Mouse (Mus musculus) G1E (cell line): ENCODE measurements at regions not wholly inside any gene's neighbourhood (a gene's known extent, or its start where the extent isn't known, plus 50 kb on each side); places are given as distances from the start of the nearest gene placed in this dataset.

Experiments
- CTCF ChIP-seq: IDR thresholded peaks from 2 replicates; pipeline ENCODE4 v1.5.1; 2012; ENCODE audit warnings: low read depth, low read length, inconsistent platforms, mixed read lengths
- GATA1 ChIP-seq: IDR thresholded peaks from 2 replicates; pipeline ENCODE4 v1.6.1; 2012; ENCODE audit warnings: borderline replicate concordance, low read length, inconsistent platforms, mixed read lengths
- POLR2AphosphoS5 ChIP-seq: IDR thresholded peaks from 2 replicates; pipeline ENCODE4 v1.6.1; 2012; ENCODE audit warnings: low read depth, low read length, inconsistent platforms; ENCODE audit not compliant: insufficient replicate concordance

- TF ChIP-seq CTCF (no peak), GATA1 (no peak), POLR2AphosphoS5 (no peak)
Measured at GRCm38 (mm10) chr10:8007990-8008368, 51.9 kb upstream of the Tab2 start.
